In the genomic region with DNA sequence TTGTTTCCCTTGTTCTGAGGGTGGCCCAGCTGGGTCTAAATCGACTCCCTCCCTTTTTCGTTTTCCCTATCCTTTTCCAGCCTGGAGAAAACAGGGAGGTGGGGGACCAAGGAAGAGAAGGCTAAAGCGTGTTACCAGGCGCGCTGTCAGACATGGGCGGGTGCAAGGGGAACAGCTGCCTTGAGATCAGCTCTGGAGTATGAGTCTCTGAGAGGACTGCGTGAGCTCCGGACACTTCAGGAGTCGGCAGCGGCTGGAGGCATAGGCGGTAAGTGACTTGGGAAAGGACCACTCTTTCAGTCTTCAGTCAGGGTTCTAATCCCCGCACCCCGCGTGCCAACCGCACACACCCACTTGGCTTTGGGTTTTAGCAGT, we compare ENCODE assay signal across 8 mouse cellular contexts.
DNase-seq lines count a peak whose midpoint lies in the region; ATAC-seq and TF ChIP-seq lines count a peak whose summit lies in the region.

No protein-coding gene starts in this region.

- no peaks in the 10 kb centered on the region for H3K27me3 ChIP-seq in kidney, embryonic 14.5 days (ENCODE audit: control insufficient read depth, insufficient read depth, low read length)
- H3K27me3 ChIP-seq in embryonic facial prominence, embryonic 12.5 days, result peaks cover 12% of the 10 kb centered on the region; the same call in 1 of the 2 replicates
- H3K27me3 ChIP-seq in hindbrain, embryonic 13.5 days, result no peaks in the 10 kb centered on the region
- peaks cover 5% of the 10 kb centered on the region for H3K27me3 ChIP-seq in neural tube, embryonic 13.5 days

- no peak for TF ChIP-seq CTCF in lung, adult 2 months (IDR thresholded peaks at IDR 0.05; ENCODE audit: insufficient read depth, low read length)

- no peaks in the 10 kb centered on the region for H3K9me3 ChIP-seq in kidney, embryonic 14.5 days (ENCODE audit: control insufficient read depth, low read length)
- H3K9me3 ChIP-seq in embryonic facial prominence, embryonic 12.5 days, result no peaks in the 10 kb centered on the region
- H3K9me3 ChIP-seq in hindbrain, embryonic 13.5 days, result no peaks in the 10 kb centered on the region
- H3K9me3 ChIP-seq in neural tube, embryonic 13.5 days, result no peaks in the 10 kb centered on the region

- H3K27ac ChIP-seq in kidney, embryonic 14.5 days (ENCODE audit: low read depth, low read length), result no peak overlapping the region
- no peak overlapping the region for H3K27ac ChIP-seq in embryonic facial prominence, embryonic 12.5 days
- H3K27ac ChIP-seq in hindbrain, embryonic 13.5 days, result peak overlapping the region; percentile 35; the same call in 1 of the 2 replicates
- no peak overlapping the region for H3K27ac ChIP-seq in neural tube, embryonic 13.5 days (replicated peaks)

- TF ChIP-seq POLR2A in lung, adult 2 months (IDR thresholded peaks at IDR 0.05; ENCODE audit: borderline replicate concordance, extremely low read depth, low read depth, low read length), result no peak

- H3K9ac ChIP-seq in kidney, embryonic 14.5 days (ENCODE audit: low read depth, low read length), result 0 out of 2 replicates have a peak overlapping the region, but pooled peaks have one; percentile 2
- H3K9ac ChIP-seq in embryonic facial prominence, embryonic 12.5 days, result peak overlapping the region; percentile 33; the same call in 1 of the 2 replicates
- H3K9ac ChIP-seq in hindbrain, embryonic 13.5 days, result peak overlapping the region; percentile 63
- peak overlapping the region; percentile 59 for H3K9ac ChIP-seq in neural tube, embryonic 13.5 days

- H3K4me1 ChIP-seq in kidney, embryonic 14.5 days (ENCODE audit: control insufficient read depth, insufficient read depth, low read length), result no peaks in the 10 kb centered on the region
- no peaks in the 10 kb centered on the region for H3K4me1 ChIP-seq in embryonic facial prominence, embryonic 12.5 days
- no peaks in the 10 kb centered on the region for H3K4me1 ChIP-seq in hindbrain, embryonic 13.5 days (replicated peaks)
- H3K4me1 ChIP-seq in lung, adult 2 months (ENCODE audit: control insufficient read depth, insufficient read depth, low read length), result no peaks in the 10 kb centered on the region; the same call in 1 of the 2 replicates
- peaks cover 9% of the 10 kb centered on the region; the same call in 1 of the 2 replicates for H3K4me1 ChIP-seq in neural tube, embryonic 13.5 days (replicated peaks)

- WGBS in kidney, embryonic 14.5 days, result 24% methylated on average over 15 of the region's 15 CpGs
- 17% methylated on average over 15 of the region's 15 CpGs for WGBS in embryonic facial prominence, embryonic 12.5 days
- 18% methylated on average over 15 of the region's 15 CpGs for WGBS in hindbrain, embryonic 13.5 days
- WGBS in lung, adult 2 months, result 25% methylated on average over 15 of the region's 15 CpGs
- 9% methylated on average over 15 of the region's 15 CpGs for WGBS in neural tube, embryonic 13.5 days

- H3K4me2 ChIP-seq in kidney, embryonic 14.5 days (replicated peaks; ENCODE audit: low read depth, low read length), result peak overlapping the region; percentile 71
- H3K4me2 ChIP-seq in embryonic facial prominence, embryonic 12.5 days (replicated peaks), result peak overlapping the region; percentile 70
- H3K4me2 ChIP-seq in hindbrain, embryonic 13.5 days, result peak overlapping the region; percentile 66
- peak overlapping the region; percentile 68 for H3K4me2 ChIP-seq in neural tube, embryonic 13.5 days

- H3K36me3 ChIP-seq in kidney, embryonic 14.5 days (ENCODE audit: control insufficient read depth, insufficient read depth, low read length), result no peaks in the 10 kb centered on the region
- H3K36me3 ChIP-seq in embryonic facial prominence, embryonic 12.5 days, result no peaks in the 10 kb centered on the region
- H3K36me3 ChIP-seq in hindbrain, embryonic 13.5 days, result no peaks in the 10 kb centered on the region
- no peaks in the 10 kb centered on the region for H3K36me3 ChIP-seq in neural tube, embryonic 13.5 days

- DNase-seq in kidney, postnatal 14 days, result no peak
- DNase-seq in R1 (ENCODE audit: low read depth, low spot score), result peak; percentile 51
- DNase-seq in lung, adult 2 months, result no peak
- no peak for DNase-seq in thymus, postnatal 25 days

- H3K4me3 ChIP-seq in kidney, embryonic 14.5 days (ENCODE audit: low read length), result peak overlapping the region; percentile 43
- peak overlapping the region; percentile 40 for H3K4me3 ChIP-seq in embryonic facial prominence, embryonic 12.5 days
- peak overlapping the region; percentile 47 for H3K4me3 ChIP-seq in hindbrain, embryonic 13.5 days
- H3K4me3 ChIP-seq in lung, adult 2 months (replicated peaks; ENCODE audit: extremely low read depth, low read depth, low read length), result peak overlapping the region; percentile 77
- H3K4me3 ChIP-seq in neural tube, embryonic 13.5 days, result peak overlapping the region; percentile 45

- peak; percentile 81; the same call in 1 of the 2 replicates for ATAC-seq in kidney, embryonic 14.5 days (ENCODE audit: low FRiP score, low TSS enrichment)
- no peak; the same call in 1 of the 2 replicates for ATAC-seq in embryonic facial prominence, embryonic 12.5 days (ENCODE audit: insufficient number of reproducible peaks, insufficient read depth, low FRiP score, low TSS enrichment)
- peak; percentile 78 for ATAC-seq in hindbrain, embryonic 13.5 days (ENCODE audit: low FRiP score)
- peak; percentile 64 for ATAC-seq in neural tube, embryonic 13.5 days (ENCODE audit: low read depth)

Comparison
In these comparisons a context has a peak if more than half of its experiments do, and no peak if none do; other contexts are left out.
1. H3K9ac ChIP-seq: peak in every context shown above with its lines; median percentile 63 in hindbrain, embryonic 13.5 days; 59 in neural tube, embryonic 13.5 days; 33 in embryonic facial prominence, embryonic 12.5 days; 2 in kidney, embryonic 14.5 days.